Mouse (Mus musculus) spleen, embryonic (tissue): Measurements from ENCODE around the gene Iqcf5.

Experiments used
- CTCF ChIA-PET: fragments of 350-600 bp; sonication (Branson Sonifier 250); formaldehyde crosslinking; loops from one replicate; lab custom pipeline; 2022; lab: Charles Lee

Gene Iqcf5

DNA sequence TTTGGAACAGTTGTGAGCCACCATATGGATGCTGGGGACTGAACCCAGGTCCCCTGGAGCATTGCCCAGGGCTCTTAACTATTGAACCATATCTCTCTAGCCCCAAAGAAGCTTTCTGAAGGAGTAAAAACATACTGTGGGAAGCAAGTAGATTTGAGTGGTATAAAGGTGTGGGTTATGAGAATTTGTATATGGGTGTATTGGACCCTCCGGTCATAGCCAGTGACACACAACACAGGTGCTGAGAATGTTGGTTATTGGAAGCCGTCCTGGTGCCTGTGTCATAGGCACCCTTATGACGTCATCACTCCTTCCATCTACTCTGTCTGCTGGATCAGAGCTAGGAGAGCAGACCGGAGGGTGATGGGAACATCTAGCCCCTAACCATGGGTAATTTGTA, at the start of gene Iqcf5:
Iqcf5 (plus strand) TSS at position 301 of the 400 bp plus-strand sequence.
- CTCF ChIA-PET = no interaction called here

DNA sequence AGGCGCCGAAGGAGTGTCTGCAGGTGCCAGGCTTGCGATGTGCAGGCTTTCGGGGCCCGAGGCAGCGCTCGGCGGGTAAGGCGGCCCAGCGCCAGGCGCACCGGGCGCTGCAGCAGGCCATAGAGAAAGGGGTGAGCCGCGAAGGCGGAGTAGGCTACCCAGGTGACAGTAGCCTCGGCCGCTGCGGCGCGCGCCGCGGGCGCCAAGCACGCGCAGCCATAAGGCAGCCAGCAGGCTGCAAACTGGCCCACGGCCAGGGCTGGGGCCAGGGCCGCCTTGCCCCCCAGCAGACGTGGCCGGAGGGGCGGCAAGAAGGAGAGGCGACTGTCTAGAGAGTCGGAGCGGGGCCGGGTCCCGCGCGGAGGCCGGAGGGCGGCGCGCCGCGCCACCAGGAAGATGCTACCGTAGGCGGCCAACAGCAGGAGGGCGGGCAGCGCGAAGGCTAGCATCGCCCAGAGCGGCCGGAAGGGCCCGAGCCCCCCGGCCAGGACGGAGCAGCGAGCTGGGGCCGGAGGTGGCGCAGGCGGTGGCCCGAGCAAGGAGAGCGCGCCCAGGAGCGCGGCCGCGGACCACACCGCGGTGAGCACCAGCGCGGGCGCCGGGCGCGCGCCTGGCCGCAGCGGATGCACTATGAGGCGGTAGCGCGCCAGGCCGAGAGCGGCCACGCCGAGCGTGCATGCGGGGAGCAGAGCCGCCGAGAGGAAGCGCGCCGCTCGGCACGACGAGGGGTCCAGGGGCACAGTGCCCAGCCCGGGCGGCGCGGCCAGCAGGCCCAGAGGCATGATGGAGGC, 49.4 kb upstream of the Iqcf5 start:
- CTCF ChIA-PET = no interaction called here

DNA sequence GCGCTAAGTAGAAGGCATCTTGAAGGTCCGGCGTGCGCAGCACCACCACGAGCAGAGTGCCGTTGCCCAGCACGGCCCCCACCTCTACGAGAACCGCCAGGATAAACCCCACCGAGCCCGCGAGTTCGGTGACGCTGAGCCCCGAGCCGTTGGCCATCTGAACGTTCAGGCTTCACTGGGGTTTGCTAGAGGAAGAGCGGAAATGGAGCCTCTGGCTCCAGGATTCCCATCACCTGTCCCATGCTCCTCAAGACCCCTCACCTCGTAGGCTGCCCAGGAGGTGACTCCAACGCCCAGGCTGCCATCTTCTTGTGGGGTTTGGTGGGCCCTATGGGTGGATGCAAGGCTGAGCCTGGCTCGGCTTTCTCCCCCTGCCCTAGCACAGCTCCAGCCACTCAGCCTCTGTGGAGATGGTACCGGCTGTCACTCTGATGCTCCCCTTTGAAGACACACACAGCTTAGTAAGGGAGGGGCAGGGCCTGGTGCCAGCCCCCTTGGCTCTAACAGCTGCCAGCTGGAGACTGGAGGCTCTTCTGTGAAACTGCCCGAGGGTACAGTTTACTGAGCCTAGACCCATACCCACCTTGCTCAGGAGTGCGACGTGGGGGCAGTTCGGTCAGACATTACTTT, 48.7 kb upstream of the Iqcf5 start, which contains the start of gene Gpr62:
Gpr62 (minus strand) TSS at position 368 of the 630 bp plus-strand sequence.
- CTCF ChIA-PET = no interaction called here

- CTCF ChIA-PET = no interaction called here
Observed at GRCm38 (mm10) chr9:106466721-106467120, 47.7 kb upstream of the Iqcf5 start.

- CTCF ChIA-PET = interaction anchor here (0.6 kb wide), 2 partner anchors 29 to 79 kb away, joined by 3 read pairs; no protein-coding TSS in a partner anchor
Observed at GRCm38 (mm10) chr9:106467746-106468145, 46.6 kb upstream of the Iqcf5 start.

- CTCF ChIA-PET = no interaction called here
Observed at GRCm38 (mm10) chr9:106469317-106469716, 45.1 kb upstream of the Iqcf5 start.

DNA sequence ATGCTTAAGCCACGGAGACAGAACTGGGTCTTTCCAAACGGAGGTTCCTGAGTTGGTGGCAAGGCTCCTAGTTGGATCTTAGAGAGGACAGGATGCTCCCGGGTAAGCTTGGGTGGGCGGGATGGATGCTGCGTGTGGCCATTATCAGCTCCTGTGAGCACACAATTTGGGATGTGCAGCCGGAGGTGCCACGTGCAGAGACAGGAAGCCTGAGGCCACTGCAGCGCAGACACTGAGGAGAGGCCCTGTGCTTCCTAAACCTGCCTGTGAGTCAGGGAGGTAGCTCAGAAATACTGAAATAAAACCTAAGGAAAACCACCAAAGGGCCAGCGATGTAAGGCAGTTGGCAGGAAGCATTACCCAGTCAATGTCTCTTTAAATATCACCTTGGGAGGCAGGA, 44.6 kb upstream of the Iqcf5 start:
- CTCF ChIA-PET = interaction anchor here (0.6 kb wide), 1 partner anchor 737 kb away, joined by 3 read pairs; no protein-coding TSS in a partner anchor

DNA sequence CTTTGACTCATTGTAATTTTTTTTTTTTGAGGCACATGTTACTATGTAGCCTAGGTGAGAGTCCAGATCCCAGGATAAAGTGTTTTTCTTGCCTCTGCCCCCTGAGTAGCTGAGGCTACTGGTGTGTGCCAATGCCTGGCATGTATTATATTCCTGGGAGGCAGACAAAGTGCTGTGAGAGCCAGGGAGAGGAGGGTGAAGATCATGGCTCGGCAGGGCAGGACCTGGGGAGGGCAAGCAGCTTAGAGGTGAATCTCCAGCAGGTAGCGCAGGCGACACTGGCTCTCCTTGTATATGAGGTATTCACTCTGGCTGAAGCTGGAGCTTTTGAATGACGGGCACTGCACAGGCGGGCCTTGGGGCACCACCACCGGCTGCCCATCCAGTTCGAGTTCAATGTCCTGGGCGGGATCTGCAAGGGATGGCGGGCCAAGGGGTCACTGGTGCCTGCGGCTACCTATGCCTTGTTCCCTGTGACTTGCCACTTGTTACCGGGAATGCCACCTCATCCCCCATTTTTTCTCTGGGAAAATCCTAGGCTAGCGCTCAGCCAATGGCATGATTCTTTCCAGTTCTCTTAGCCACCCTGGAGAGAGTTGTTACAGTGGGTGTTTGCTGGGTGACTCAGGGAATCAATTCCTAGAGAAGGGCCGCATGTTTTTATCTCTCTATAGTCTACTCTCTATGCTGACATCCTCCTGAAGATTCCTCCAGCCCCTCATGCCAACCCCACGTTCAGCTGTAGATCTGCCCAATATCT, 43.2 kb upstream of the Iqcf5 start:
- CTCF ChIA-PET = no interaction called here

- CTCF ChIA-PET = no interaction called here
Observed at GRCm38 (mm10) chr9:106471892-106472291, 42.5 kb upstream of the Iqcf5 start.

GRCm38 (mm10) chr9:106472321-106472720, 42.1 kb upstream of the Iqcf5 start:
- CTCF ChIA-PET = no interaction called here

DNA sequence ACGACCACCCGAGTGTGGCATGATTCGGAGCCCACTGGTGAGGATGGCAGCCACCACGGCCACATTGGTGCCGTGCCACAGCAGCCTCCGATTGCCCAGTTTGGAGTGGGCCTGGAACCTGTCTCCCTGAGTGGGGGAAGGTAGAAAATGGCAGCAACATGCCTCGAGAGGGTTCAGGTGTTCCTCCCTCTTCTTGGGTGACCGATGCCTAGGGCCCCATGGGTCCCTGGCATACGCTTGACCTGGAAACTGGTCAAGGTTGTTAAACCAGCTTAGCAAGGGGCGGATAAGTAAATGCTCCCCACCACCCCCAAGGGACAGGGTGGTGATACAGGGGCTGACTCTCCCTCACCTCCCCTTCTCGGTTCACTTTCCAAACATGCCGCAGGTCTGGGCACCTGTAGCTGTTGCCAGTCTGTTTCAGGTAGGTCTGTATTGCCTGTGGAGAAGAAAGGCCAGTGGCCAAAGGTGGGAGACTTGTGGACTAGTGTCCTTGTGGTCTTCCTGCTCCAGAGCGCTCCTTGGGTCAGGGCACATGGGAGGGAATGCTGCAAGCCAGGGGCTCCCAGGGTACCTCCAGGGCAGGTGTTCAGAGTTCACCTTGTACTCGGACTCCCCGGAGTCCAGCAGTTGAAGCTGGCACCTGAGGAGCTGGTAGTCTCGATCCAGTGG, 41.2 kb upstream of the Iqcf5 start:
- CTCF ChIA-PET = interaction anchor here (1.1 kb wide), 1 partner anchor 1075 kb away, joined by 3 read pairs; no protein-coding TSS in a partner anchor

DNA sequence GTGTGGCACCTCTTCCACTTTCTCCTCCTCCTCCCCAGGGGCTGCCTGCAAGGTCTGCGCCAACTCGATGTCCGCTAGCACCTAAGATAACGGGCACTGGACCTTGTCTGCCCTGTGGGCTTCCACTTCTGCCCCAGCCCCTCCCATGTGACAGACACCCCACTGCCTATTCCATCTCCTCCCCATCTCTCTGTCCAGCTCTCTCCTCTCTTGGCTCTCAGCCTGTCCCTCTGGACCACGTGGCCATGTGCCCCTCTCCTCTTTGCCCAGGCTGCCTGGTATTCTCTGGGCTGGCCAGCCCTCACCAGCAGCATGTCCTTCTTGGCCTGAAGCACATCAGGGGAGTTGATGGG, 40.6 kb upstream of the Iqcf5 start:
- CTCF ChIA-PET = interaction anchor here (0.6 to 1.1 kb wide), 3 partner anchors 28 to 1074 kb away, joined by 3 to 8 read pairs (median 3); no protein-coding TSS in a partner anchor

- CTCF ChIA-PET = interaction anchor here (0.6 to 1.1 kb wide), 5 partner anchors 29 to 1074 kb away, joined by 3 to 8 read pairs (median 3); no protein-coding TSS in a partner anchor
Observed at GRCm38 (mm10) chr9:106474456-106474855, 39.9 kb upstream of the Iqcf5 start.

DNA sequence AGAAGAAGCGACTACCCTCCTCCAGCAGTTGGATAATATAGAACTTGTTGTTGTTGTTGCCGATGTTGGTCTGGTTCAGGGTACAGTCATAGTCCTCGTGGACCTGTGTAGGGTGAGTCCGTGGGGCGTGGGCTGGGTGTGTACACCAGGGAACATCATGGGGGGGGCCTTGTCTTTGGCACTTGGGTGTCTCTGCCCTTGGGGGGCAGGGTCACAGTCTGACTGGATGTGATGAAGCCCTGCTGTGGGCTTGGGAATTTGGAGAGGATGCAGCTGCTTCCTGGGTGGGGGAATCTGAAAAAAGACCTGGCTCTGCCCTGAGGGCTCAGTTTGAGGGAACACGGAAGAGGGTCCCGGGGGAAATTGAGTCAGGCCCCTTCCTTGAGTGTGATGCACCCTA, 39.3 kb upstream of the Iqcf5 start:
- CTCF ChIA-PET = interaction anchor here (0.6 kb wide), 1 partner anchor 176 kb away, joined by 5 read pairs; no protein-coding TSS in a partner anchor

GRCm38 (mm10) chr9:106475663-106476001, 38.7 kb upstream of the Iqcf5 start, which contains the start of gene Rrp9:
TSS of gene Rrp9 (plus strand) at chr9:106475963.
- CTCF ChIA-PET = no interaction called here

DNA sequence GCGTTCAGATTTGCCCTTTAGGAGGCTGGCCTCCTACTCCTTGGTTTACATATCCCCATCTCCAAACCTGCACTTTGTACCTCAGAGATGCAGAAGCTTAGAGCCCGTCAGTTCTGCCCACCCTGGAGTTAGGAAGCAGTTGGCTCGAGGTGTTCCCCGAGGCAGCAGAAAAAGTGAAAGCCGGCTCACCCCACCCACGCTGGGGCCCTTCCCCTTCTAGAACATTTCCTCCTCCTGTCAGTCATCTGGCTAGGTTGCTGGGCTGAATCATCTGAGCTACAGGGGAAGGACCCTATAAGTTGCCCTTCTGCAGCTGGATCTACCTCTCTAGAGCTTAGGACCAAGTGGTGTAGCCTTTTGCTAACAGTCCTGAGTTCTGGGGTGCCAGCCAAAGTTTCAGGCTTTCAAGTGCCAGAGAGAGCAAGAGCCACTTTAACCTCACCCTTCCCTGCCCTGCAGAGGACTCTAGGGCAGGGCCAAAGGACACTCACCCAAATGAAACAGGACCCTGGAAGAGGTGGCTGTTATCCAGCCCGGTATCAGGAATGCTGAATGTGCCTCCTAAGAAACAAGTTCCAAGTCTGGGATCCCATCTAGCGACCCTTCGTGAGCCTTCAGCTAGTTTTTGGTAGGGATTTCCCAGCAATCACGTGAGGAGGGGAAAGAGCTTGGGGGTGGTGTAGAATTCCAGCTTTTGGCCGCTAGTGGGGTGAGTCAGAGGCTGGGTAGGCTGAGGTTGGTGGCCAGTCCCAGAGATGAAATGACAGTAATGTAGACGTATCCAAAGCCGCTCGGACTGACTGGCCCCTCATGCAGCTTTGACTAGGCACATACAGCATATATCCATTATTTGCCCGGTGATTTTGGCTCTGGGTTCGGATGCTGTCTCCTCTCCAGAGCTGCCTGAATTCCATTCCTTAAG, 38.1 kb upstream of the Iqcf5 start:
- CTCF ChIA-PET = interaction anchor here (0.9 to 1.6 kb wide), 4 partner anchors 28 to 55 kb away, joined by 3 to 6 read pairs (median 4); partner anchors contain the start of genes Abhd14a and Abhd14b

- CTCF ChIA-PET = interaction anchor here (0.5 to 1.6 kb wide), 6 partner anchors 29 to 1096 kb away, joined by 3 to 12 read pairs (median 4); partner anchors contain the start of genes Abhd14a and Abhd14b
Observed at GRCm38 (mm10) chr9:106476924-106477484, 37.4 kb upstream of the Iqcf5 start, which contains the start of gene Parp3. TSS of gene Parp3 (minus strand) at chr9:106476949.

- CTCF ChIA-PET = interaction anchor here (0.5 to 1.6 kb wide), 3 partner anchors 50 to 1095 kb away, joined by 3 to 12 read pairs (median 4); no protein-coding TSS in a partner anchor
Observed at GRCm38 (mm10) chr9:106477649-106478048, 36.7 kb upstream of the Iqcf5 start.

DNA sequence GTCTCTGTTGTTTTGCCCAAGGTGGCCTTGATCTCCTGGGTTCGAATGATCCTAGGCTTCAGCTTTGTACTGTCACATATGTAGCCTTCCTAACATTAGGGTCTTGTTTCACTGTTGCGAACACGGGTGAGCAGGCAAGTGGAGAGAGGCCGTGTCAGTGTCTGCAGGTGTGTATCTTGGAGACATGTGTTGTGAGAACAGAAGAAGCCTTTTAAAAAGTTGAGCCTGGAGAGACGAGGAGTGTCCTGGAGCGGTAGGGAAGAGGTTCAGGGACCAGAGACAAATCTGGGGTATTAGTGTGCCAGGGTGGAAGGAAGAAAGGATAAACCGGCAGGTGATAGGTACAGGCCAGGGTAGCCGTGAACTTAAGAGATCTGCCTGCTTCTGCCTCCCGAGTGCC, 36.3 kb upstream of the Iqcf5 start:
- CTCF ChIA-PET = no interaction called here
